Mouse (Mus musculus): ENCODE measurements at regions not wholly inside any gene's neighbourhood (a gene's known extent, or its start where the extent isn't known, plus 50 kb on each side); places are given as distances from the start of the nearest gene placed in this dataset.

DNA sequence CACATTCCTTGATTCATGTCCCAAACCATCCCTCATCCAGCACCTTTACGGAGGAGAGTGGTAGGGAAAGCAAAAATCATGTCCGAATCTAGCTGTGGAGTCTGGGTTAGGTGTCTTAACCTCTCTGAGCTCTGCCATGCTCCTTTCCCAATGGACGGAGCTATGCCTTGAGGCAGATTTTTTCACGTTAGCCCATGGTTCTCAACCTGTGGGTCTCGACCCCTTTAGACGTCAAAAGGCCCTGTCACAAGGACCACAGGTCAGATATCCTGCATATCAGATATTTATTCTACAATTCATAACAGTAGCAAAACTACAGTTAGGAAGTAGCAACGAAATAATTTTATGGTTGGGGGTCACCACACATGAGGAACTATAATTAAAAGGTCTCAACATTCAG lies 198.1 kb downstream of the Cdc5l start:
- Histone ChIP-seq H3K4me2 (no peak overlapping the region), H3K9me3 (no peaks in the 10 kb centered on the region)
- WGBS, result 78% methylated on average over 7 of the region's 7 CpGs

DNA sequence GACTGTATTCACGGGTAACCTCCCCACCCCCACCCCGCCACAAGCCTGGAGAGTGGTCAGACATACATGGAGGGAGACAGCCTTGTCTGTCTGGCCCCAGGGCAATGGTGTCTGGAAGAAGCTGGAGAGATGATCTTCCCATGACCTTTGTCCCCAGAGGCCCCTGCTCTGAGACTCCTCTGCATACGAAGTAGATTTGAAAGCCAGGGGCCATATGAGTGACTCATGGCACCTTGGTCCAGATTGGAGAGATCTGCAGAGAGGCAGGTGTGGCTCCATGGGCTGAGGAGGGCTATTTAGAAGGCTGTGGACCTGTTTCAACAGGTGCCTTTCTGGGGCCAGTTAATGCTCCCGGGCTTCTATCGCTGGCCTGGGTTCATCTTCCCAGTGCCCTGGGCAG lies 200.7 kb downstream of the Cdc5l start:
- peaks cover 4% of the 10 kb centered on the region; the same call in 1 of the 2 replicates for H3K27me3 ChIP-seq
- no peak overlapping the region for H3K27ac ChIP-seq
- no peak overlapping the region for H3K4me3 ChIP-seq
- no peaks in the 10 kb centered on the region for H3K4me1 ChIP-seq
- no peak for ATAC-seq (ENCODE audit: borderline replicate concordance, extremely low read depth, low FRiP score, low TSS enrichment)
- no peak overlapping the region for H3K4me2 ChIP-seq
- WGBS, result 59% methylated on average over 5 of the region's 5 CpGs
- H3K9me3 ChIP-seq, result no peaks in the 10 kb centered on the region
- H3K9ac ChIP-seq, result no peak overlapping the region
- H3K36me3 ChIP-seq, result no peaks in the 10 kb centered on the region

More for the DNA sequence above, 198.1 kb downstream of the Cdc5l start:
- ATAC-seq (ENCODE audit: borderline replicate concordance, extremely low read depth, low FRiP score, low TSS enrichment), result no peak
- H3K27me3 ChIP-seq, result peaks cover 4% of the 10 kb centered on the region; the same call in 1 of the 2 replicates
- H3K4me1 ChIP-seq, result peaks cover 11% of the 10 kb centered on the region; the same call in 1 of the 2 replicates
- no peak overlapping the region for H3K27ac ChIP-seq
- no peak overlapping the region for H3K4me3 ChIP-seq
- H3K9ac ChIP-seq, result no peak overlapping the region
- no peaks in the 10 kb centered on the region for H3K36me3 ChIP-seq

DNA sequence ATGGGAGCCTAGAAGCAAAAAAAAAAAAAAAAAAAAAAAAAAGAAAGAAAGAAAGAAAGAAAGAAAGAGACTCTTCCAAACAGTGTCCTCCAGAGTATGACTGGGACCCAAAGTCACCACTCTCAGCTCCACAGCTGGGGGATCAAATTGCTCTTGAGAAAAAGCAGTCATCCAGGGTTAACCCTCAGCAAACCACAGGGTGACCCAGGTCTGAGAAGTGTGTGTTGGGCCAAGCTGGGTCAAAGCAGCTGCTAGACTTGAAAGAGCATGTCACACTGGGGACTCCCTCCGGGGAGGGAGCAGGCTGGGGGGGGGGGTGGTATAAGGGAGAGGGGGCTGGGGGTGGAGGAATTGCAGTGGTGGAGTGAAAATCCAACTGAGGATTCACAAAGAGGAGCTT lies 206.3 kb downstream of the Cdc5l start:
- 0 out of 2 replicates have a peak, but pooled peaks cover 3% of the 10 kb centered on the region for H3K4me1 ChIP-seq
- no peak overlapping the region for H3K27ac ChIP-seq
- 6% methylated on average over 1 of the region's 1 CpGs for WGBS
- no peak overlapping the region for H3K4me2 ChIP-seq
- H3K27me3 ChIP-seq, result no peaks in the 10 kb centered on the region
- ATAC-seq (ENCODE audit: borderline replicate concordance, extremely low read depth, low FRiP score, low TSS enrichment), result no peak
- no peak overlapping the region for H3K9ac ChIP-seq
- no peaks in the 10 kb centered on the region for H3K9me3 ChIP-seq
- no peaks in the 10 kb centered on the region for H3K36me3 ChIP-seq
- H3K4me3 ChIP-seq, result no peak overlapping the region

DNA sequence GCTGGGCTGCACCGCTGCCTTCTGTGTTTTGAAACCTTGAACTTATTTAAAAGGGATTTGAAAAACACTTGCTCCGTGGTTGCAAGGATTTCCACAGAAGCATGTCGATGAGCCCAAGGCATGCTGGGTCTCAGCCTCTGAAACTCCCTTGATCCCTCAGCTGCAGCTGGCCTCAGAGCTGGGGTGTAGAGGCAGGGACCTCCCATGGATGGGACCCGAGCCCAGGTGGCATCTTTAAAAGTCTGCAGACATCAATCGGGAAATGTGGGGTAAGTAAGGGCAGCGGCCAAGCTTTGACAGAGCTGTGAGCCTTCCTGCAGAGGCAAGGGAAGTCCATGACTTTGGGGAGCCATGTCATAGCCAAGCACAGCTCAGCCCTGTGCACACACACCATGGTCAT lies 207.1 kb downstream of the Cdc5l start:
- Histone ChIP-seq H3K9ac (no peak overlapping the region), H3K36me3 (no peaks in the 10 kb centered on the region), H3K27me3 (no peaks in the 10 kb centered on the region), H3K4me3 (no peak overlapping the region), H3K9me3 (no peaks in the 10 kb centered on the region), H3K4me1 (0 out of 2 replicates have a peak, but pooled peaks cover 3% of the 10 kb centered on the region), H3K4me2 (no peak overlapping the region), H3K27ac (no peak overlapping the region)
- 43% methylated on average over 6 of the region's 6 CpGs for WGBS
- no peak for ATAC-seq (ENCODE audit: borderline replicate concordance, extremely low read depth, low FRiP score, low TSS enrichment)

DNA sequence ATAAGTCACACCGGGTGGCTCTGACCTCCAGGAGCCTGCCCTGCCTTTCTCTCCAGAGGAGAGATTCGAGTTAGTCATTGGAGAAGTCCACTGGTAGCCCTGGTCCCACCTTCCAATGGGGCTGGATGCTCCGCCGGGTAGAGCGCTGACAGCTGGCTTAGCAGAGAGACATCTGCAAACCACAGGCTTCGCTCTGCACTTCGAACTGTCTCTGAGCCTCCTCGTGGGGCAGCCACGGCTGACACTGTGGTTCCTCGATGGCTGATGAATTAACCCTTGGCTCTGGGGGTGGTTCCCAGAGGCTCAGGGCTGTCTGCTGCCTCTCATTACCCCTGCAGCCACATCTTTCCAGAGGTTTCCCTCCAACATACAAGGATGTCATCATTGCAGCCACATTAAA lies 211.9 kb downstream of the Cdc5l start:
- Histone ChIP-seq H3K4me2 (no peak overlapping the region), H3K4me3 (no peak overlapping the region), H3K9ac (no peak overlapping the region), H3K27me3 (no peaks in the 10 kb centered on the region), H3K4me1 (no peaks in the 10 kb centered on the region), H3K27ac (no peak overlapping the region), H3K9me3 (no peaks in the 10 kb centered on the region), H3K36me3 (no peaks in the 10 kb centered on the region)
- 52% methylated on average over 10 of the region's 10 CpGs for WGBS
- no peak for ATAC-seq (ENCODE audit: borderline replicate concordance, extremely low read depth, low FRiP score, low TSS enrichment)

DNA sequence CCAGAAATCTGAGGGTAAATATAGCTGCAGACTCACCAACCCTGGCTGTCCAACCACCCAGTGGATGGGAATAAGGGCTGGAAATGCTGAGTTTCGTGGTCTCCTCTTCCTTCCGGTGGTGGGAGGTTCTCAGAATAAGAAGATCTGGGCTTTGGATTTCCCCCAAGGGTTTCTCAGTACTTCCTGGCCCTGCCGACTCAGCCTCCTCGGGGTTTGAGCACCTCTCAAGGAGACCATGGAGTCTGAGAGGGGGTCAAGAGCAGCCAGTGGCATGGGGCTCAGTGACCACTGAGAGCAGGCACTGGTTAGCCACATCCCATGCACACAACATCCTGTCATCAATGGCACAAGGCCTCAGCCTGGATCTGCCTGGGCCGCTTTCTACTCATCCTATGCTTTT lies 216.4 kb downstream of the Cdc5l start:
- H3K9ac ChIP-seq, result no peak overlapping the region
- no peaks in the 10 kb centered on the region for H3K9me3 ChIP-seq
- WGBS, result 71% methylated on average over 5 of the region's 5 CpGs
- H3K4me1 ChIP-seq, result 0 out of 2 replicates have a peak, but pooled peaks cover 6% of the 10 kb centered on the region
- H3K36me3 ChIP-seq, result no peaks in the 10 kb centered on the region
- no peak for ATAC-seq (ENCODE audit: borderline replicate concordance, extremely low read depth, low FRiP score, low TSS enrichment)
- no peak overlapping the region for H3K4me2 ChIP-seq
- no peak overlapping the region for H3K4me3 ChIP-seq
- H3K27ac ChIP-seq, result no peak overlapping the region
- H3K27me3 ChIP-seq, result no peaks in the 10 kb centered on the region

DNA sequence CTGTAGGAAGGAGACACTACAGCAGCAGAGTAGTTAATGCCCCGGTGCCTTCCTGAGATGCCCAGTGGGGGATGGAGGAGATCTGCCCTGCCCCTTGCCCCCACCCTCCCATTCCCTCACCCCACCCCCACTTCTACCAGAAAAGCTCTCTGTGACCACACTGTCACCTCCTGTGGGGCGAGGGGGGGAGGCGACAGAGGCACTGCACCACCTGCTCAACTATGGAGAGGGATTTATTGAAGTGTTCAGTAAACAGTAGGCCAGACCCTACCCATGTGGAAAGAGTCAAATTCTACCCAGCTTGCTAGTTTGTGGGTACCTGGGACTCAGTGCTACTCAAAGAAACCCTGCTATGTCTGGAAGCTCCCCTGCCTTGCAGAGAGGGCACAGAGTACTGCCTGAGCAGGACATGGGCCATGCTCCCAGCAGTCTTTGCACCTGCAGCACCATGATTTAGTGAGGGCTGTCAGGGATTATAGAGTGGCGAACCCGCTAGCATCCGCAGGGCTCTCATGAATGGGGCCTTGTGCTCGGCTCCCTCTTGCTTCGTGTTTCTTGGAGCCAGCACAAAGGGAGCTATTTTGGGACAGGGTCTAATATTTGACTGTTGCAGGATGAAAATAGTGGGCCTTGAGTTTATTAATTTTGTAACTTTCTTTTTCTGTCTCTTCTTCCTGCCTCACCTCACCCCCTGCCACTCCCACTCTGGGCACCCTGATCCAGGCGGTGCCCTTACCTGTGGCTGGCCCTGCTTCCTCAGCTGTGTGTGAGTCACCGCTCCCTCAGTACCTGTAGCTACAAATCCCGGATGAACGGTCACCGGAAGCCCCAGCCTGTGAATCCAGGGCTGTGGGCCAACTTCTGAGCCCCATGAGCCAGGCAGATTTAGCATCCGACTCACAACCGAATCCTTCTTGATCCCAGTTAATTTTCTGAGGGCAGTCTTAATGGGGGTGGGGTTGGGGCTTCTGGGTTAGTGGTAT lies 218.2 kb downstream of the Cdc5l start:
- Histone ChIP-seq H3K36me3 (no peaks in the 10 kb centered on the region), H3K4me2 (no peak overlapping the region), H3K9ac (no peak overlapping the region), H3K4me3 (no peak overlapping the region), H3K27me3 (no peaks in the 10 kb centered on the region), H3K9me3 (no peaks in the 10 kb centered on the region), H3K27ac (peak overlapping the region; percentile 46; the same call in 1 of the 2 replicates), H3K4me1 (0 out of 2 replicates have a peak, but pooled peaks cover 6% of the 10 kb centered on the region)
- WGBS, result 54% methylated on average over 15 of the region's 15 CpGs
- ATAC-seq (ENCODE audit: borderline replicate concordance, extremely low read depth, low FRiP score, low TSS enrichment), result peak; percentile 71; the same call in 1 of the 2 replicates

DNA sequence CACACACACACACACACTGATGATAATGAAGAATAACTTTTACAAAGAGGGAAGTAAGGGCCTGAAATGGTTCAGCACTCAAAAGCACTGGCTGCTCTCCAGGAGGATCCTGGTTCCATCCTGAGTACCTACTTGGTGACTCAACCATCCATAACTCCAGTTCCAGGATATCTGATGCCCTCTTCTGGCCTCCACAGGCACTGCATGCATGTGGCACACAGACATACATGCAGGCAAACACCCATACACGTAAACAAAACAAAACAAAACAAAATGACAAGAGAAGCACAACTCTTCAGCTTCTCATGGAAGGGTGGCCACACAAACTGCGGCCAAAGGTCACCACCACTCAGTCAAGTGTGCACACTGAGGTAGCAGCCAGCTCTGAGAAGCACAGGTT lies 222.6 kb downstream of the Cdc5l start:
- no peak overlapping the region for H3K27ac ChIP-seq
- no peak overlapping the region for H3K4me3 ChIP-seq
- ATAC-seq (ENCODE audit: borderline replicate concordance, extremely low read depth, low FRiP score, low TSS enrichment), result no peak
- no peaks in the 10 kb centered on the region for H3K36me3 ChIP-seq
- H3K27me3 ChIP-seq, result no peaks in the 10 kb centered on the region
- no peaks in the 10 kb centered on the region for H3K9me3 ChIP-seq
- no peak overlapping the region for H3K4me2 ChIP-seq
- no peak overlapping the region for H3K9ac ChIP-seq
- 0 out of 2 replicates have a peak, but pooled peaks cover 6% of the 10 kb centered on the region for H3K4me1 ChIP-seq
- WGBS, result 91% methylated on average over 2 of the region's 2 CpGs

DNA sequence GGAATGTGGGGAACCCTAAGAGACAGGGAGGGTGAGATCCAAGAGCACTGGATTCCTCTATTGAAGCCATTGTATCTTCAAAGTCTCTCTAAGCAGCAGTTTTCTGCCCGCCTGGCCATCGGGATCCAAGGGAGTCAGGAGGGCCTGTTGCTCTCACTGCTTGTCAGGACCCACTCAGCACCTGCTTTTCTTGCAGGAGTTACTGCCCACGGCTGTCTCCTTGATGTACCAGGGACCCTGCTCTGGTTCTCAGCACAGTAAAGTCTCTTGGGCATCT lies 224.2 kb downstream of the Cdc5l start:
- Histone ChIP-seq H3K27ac (no peak overlapping the region), H3K4me2 (no peak overlapping the region), H3K36me3 (no peaks in the 10 kb centered on the region), H3K9ac (no peak overlapping the region), H3K27me3 (no peaks in the 10 kb centered on the region), H3K4me3 (no peak overlapping the region), H3K9me3 (no peaks in the 10 kb centered on the region), H3K4me1 (no peaks in the 10 kb centered on the region)
- 69% methylated on average over 3 of the region's 3 CpGs for WGBS
- no peak for ATAC-seq (ENCODE audit: borderline replicate concordance, extremely low read depth, low FRiP score, low TSS enrichment)

DNA sequence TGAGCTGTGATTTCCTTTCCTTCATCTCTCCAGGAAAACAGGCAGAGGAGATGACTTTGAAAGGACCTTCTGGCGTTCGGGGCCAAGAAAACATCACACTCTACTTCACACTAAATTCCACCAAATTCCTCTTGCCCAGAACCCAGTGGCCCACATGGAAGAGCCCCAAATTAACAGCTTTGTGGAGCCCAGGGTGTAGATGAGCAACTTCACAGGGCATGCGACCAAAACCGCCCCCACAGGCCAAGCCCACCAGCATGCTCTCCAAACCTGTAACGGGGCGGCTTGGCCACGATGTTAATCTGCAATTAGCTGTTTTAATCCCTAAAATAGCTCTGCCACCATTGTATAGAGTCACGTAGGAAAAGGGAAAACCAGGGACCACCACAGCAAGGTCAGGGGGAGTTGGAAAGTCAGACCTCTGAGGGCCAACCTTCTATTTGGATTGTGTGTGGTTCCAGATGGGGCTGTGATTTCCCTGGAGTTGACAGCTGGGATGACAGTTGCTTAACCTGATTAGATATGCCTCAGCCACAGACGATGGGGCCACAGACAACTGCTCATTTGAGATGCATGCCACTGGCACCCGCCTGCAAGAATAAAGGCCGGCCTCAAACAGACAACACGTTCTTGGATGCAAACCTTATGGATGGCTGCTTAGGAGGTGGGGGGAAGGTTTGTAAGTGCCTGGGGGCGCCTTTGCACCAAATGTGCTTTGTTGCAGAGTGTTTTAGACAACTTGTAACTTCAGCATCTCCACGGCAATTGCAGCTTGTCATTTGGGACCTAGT lies 224.7 kb downstream of the Cdc5l start:
- Histone ChIP-seq H3K4me3 (no peak overlapping the region), H3K4me2 (no peak overlapping the region), H3K27ac (no peak overlapping the region), H3K4me1 (no peaks in the 10 kb centered on the region), H3K36me3 (no peaks in the 10 kb centered on the region), H3K9ac (no peak overlapping the region), H3K9me3 (no peaks in the 10 kb centered on the region), H3K27me3 (no peaks in the 10 kb centered on the region)
- ATAC-seq (ENCODE audit: borderline replicate concordance, extremely low read depth, low FRiP score, low TSS enrichment), result no peak
- WGBS, result 65% methylated on average over 14 of the region's 14 CpGs

DNA sequence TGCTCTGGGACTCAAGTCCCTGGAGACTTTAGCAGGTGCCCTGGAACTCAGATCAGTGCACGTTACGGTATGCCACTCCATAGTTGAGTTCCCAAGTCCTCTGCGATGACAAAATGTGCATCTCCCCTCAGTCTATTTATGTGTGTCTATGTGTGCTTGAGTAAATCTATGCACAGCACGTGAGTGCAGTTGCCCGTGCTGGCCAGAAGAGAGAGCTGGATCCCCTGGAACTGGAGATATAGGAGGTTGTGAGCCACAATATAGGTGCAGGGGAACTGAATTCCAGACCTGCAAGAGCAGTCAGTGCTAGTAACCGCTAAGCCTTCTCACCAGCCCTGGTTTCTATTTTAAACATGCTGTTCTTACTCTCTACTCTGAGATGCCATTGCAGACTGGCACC lies 237.8 kb downstream of the Cdc5l start:
- no peak for ATAC-seq (ENCODE audit: borderline replicate concordance, extremely low read depth, low FRiP score, low TSS enrichment)
- WGBS, result 89% methylated on average over 6 of the region's 6 CpGs

DNA sequence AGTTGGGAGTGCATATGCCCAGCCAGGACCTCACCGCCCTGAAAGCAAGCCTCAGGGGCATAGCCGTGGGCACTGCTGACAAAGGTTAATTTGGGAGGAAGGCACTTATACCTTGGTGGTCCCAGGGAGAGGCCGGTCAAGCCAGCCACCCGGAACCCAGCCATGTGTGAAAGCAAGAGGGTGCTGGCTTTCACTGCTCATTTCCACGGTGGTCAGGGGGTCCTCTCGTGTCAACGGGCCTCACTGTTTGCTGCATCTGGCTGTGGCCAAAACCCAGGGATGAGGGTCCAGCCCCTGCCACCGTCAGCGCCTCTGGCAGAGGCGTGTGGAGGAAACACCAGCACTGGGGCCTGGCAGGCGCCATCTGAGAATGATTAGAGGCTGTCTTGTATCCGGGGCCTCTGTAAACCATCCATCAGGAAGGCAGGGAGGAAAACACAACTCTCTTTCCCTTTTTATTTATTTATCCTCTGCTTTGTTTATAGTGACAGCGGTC lies 238.7 kb downstream of the Cdc5l start:
- Histone ChIP-seq H3K4me2 (no peak overlapping the region), H3K4me1 (0 out of 2 replicates have a peak, but pooled peaks cover 3% of the 10 kb centered on the region), H3K27ac (no peak overlapping the region), H3K9ac (no peak overlapping the region), H3K36me3 (no peaks in the 10 kb centered on the region), H3K4me3 (no peak overlapping the region), H3K27me3 (no peaks in the 10 kb centered on the region), H3K9me3 (no peaks in the 10 kb centered on the region)
- 26% methylated on average over 13 of the region's 13 CpGs for whole genome bisulfite sequencing
- ATAC-seq (ENCODE audit: borderline replicate concordance, extremely low read depth, low FRiP score, low TSS enrichment), result no peak

More for the DNA sequence above, 237.8 kb downstream of the Cdc5l start:
- H3K4me3 ChIP-seq, result no peak overlapping the region
- H3K4me1 ChIP-seq, result 0 out of 2 replicates have a peak, but pooled peaks cover 3% of the 10 kb centered on the region
- H3K27ac ChIP-seq, result no peak overlapping the region
- no peak overlapping the region for H3K9ac ChIP-seq
- no peaks in the 10 kb centered on the region for H3K9me3 ChIP-seq
- H3K4me2 ChIP-seq, result no peak overlapping the region
- H3K36me3 ChIP-seq, result no peaks in the 10 kb centered on the region
- H3K27me3 ChIP-seq, result no peaks in the 10 kb centered on the region
